Mouse (Mus musculus): Measurements from ENCODE around the gene Kdm2b. TPM values are rescaled to one million over a fixed set of nuclear protein-coding genes. Genes with fewer than 3 reads are reported as not detected.

The Kdm2b gene
- polyA plus RNA-seq, 1 experiment = 19.1 TPM

GRCm38 (mm10) chr5:122832996-122833395, 156.6 kb downstream of the Kdm2b start:
- H3K4me1 ChIP-seq = no peaks in the 10 kb centered on the region; the same call in 1 of the 2 replicates
- H3K4me3 ChIP-seq (replicated peaks) = no peak overlapping the region
- H3K9me3 ChIP-seq = peaks cover under 1% of the 10 kb centered on the region
- H3K36me3 ChIP-seq (replicated peaks; ENCODE audit: low read length) = no peaks in the 10 kb centered on the region
- no peaks in the 10 kb centered on the region for H3K27me3 ChIP-seq (replicated peaks)
- no peak for TF ChIP-seq FLI1 (IDR thresholded peaks at IDR 0.05; ENCODE audit: low read length)
- TF ChIP-seq GATA1 (IDR thresholded peaks at IDR 0.05; ENCODE audit: borderline replicate concordance, low read length) = no peak

GRCm38 (mm10) chr5:122832536-122832935, 157.1 kb downstream of the Kdm2b start:
- Histone ChIP-seq H3K27me3 (replicated peaks) (no peaks in the 10 kb centered on the region), H3K9me3 (no peaks in the 10 kb centered on the region), H3K4me3 (replicated peaks) (no peak overlapping the region), H3K4me1 (no peaks in the 10 kb centered on the region; the same call in 1 of the 2 replicates), H3K36me3 (replicated peaks; ENCODE audit: low read length) (no peaks in the 10 kb centered on the region)
- TF ChIP-seq FLI1 (IDR thresholded peaks at IDR 0.05; ENCODE audit: low read length) = no peak

GRCm38 (mm10) chr5:122825099-122825498, 164.5 kb downstream of the Kdm2b start:
- Histone ChIP-seq H3K4me1 (peaks cover 6% of the 10 kb centered on the region; the same call in 1 of the 2 replicates), H3K36me3 (replicated peaks; ENCODE audit: low read length) (no peaks in the 10 kb centered on the region), H3K9me3 (no peaks in the 10 kb centered on the region), H3K4me3 (replicated peaks) (no peak overlapping the region), H3K27me3 (replicated peaks) (no peaks in the 10 kb centered on the region)
- no peak for TF ChIP-seq GATA1 (IDR thresholded peaks at IDR 0.05; ENCODE audit: borderline replicate concordance, low read length)
- no peak for TF ChIP-seq FLI1 (IDR thresholded peaks at IDR 0.05; ENCODE audit: low read length)

GRCm38 (mm10) chr5:122824450-122824849, 165.2 kb downstream of the Kdm2b start:
- TF ChIP-seq GATA1 (IDR thresholded peaks at IDR 0.05; ENCODE audit: borderline replicate concordance, low read length) = no peak
- TF ChIP-seq FLI1 (IDR thresholded peaks at IDR 0.05; ENCODE audit: low read length) = no peak
- H3K4me1 ChIP-seq = peaks cover 12% of the 10 kb centered on the region; the same call in 1 of the 2 replicates
- H3K27me3 ChIP-seq (replicated peaks) = no peaks in the 10 kb centered on the region
- no peak overlapping the region for H3K4me3 ChIP-seq (replicated peaks)
- H3K36me3 ChIP-seq (replicated peaks; ENCODE audit: low read length) = peaks cover 6% of the 10 kb centered on the region
- no peaks in the 10 kb centered on the region for H3K9me3 ChIP-seq

GRCm38 (mm10) chr5:122823976-122824375, 165.6 kb downstream of the Kdm2b start:
- TF ChIP-seq GATA1 (IDR thresholded peaks at IDR 0.05; ENCODE audit: borderline replicate concordance, low read length) (no peak), FLI1 (IDR thresholded peaks at IDR 0.05; ENCODE audit: low read length) (no peak)
- H3K4me1 ChIP-seq = peaks cover 15% of the 10 kb centered on the region; the same call in 1 of the 2 replicates
- peaks cover 10% of the 10 kb centered on the region for H3K36me3 ChIP-seq (replicated peaks; ENCODE audit: low read length)
- no peaks in the 10 kb centered on the region for H3K27me3 ChIP-seq (replicated peaks)
- H3K9me3 ChIP-seq = no peaks in the 10 kb centered on the region
- H3K4me3 ChIP-seq (replicated peaks) = no peak overlapping the region

GRCm38 (mm10) chr5:122822441-122822840, 167.2 kb downstream of the Kdm2b start:
- TF ChIP-seq GATA1 (IDR thresholded peaks at IDR 0.05; ENCODE audit: borderline replicate concordance, low read length) (no peak), FLI1 (IDR thresholded peaks at IDR 0.05; ENCODE audit: low read length) (no peak)
- H3K27me3 ChIP-seq (replicated peaks) = no peaks in the 10 kb centered on the region
- H3K4me3 ChIP-seq (replicated peaks) = no peak overlapping the region
- peaks cover 28% of the 10 kb centered on the region for H3K4me1 ChIP-seq
- peaks cover 26% of the 10 kb centered on the region for H3K36me3 ChIP-seq (replicated peaks; ENCODE audit: low read length)
- no peaks in the 10 kb centered on the region for H3K9me3 ChIP-seq

- Histone ChIP-seq H3K27me3 (replicated peaks) (no peaks in the 10 kb centered on the region), H3K9me3 (no peaks in the 10 kb centered on the region), H3K4me1 (peaks cover 29% of the 10 kb centered on the region), H3K4me3 (replicated peaks) (peak overlapping the region; percentile 100), H3K36me3 (replicated peaks; ENCODE audit: low read length) (peaks cover 35% of the 10 kb centered on the region)
- TF ChIP-seq FLI1 (IDR thresholded peaks at IDR 0.05; ENCODE audit: low read length) (no peak), GATA1 (IDR thresholded peaks at IDR 0.05; ENCODE audit: borderline replicate concordance, low read length) (no peak)
These were observed 168.1 kb downstream of the Kdm2b start for GRCm38 (mm10) chr5:122821524-122821885.

GRCm38 (mm10) chr5:122820777-122821523, 168.7 kb downstream of the Kdm2b start, which contains the start of gene Anapc5:
Gene Anapc5, minus strand, starts transcription at chr5:122821339.
- Histone ChIP-seq H3K36me3 (replicated peaks; ENCODE audit: low read length) (peaks cover 40% of the 10 kb centered on the region), H3K4me3 (replicated peaks) (peak within 1 kb of the TSS; percentile 100), H3K9me3 (no peaks in the 10 kb centered on the region), H3K27me3 (replicated peaks) (no peaks in the 10 kb centered on the region), H3K4me1 (peaks cover 29% of the 10 kb centered on the region)
- TF ChIP-seq FLI1 (IDR thresholded peaks at IDR 0.05; ENCODE audit: low read length) (no peak), GATA1 (IDR thresholded peaks at IDR 0.05; ENCODE audit: borderline replicate concordance, low read length) (no peak)

Other genes with a start within 250 kb of the Kdm2b start
- 17.9 and 22.8 TPM in 2 replicates for gene Camkk2, start 210.4 kb downstream of the Kdm2b start, polyA plus RNA-seq (2012; ENCODE audit: insufficient read depth, low replicate concordance)
- gene Anapc5, start 168.5 kb downstream of the Kdm2b start, polyA plus RNA-seq (2012; ENCODE audit: insufficient read depth, low replicate concordance) = 41.2 and 69.4 TPM in 2 replicates
- gene Rnf34, start 139.8 kb downstream of the Kdm2b start, polyA plus RNA-seq (2012; ENCODE audit: insufficient read depth, low replicate concordance) = 8.3 TPM in 1 of 2 replicates, not detected in the other
- gene Orai1, start 25.3 kb upstream of the Kdm2b start, polyA plus RNA-seq (2012; ENCODE audit: insufficient read depth, low replicate concordance) = 111 and 131 TPM in 2 replicates
- not detected in 2 replicates for gene Morn3, start 57.2 kb upstream of the Kdm2b start, polyA plus RNA-seq (2012; ENCODE audit: insufficient read depth, low replicate concordance)
- 5.3 and 6.9 TPM in 2 replicates for gene Tmem120b, start 78.6 kb upstream of the Kdm2b start, polyA plus RNA-seq (2012; ENCODE audit: insufficient read depth, low replicate concordance)
- gene Rhof, start 142.9 kb upstream of the Kdm2b start, polyA plus RNA-seq (2012; ENCODE audit: insufficient read depth, low replicate concordance) = 21.3 and 61.2 TPM in 2 replicates
- gene Setd1b, start 152.4 kb upstream of the Kdm2b start, polyA plus RNA-seq (2012; ENCODE audit: insufficient read depth, low replicate concordance) = 20.8 and 52.6 TPM in 2 replicates
- gene Psmd9, start 179.6 kb upstream of the Kdm2b start, polyA plus RNA-seq (2012; ENCODE audit: insufficient read depth, low replicate concordance) = 86.5 and 87.0 TPM in 2 replicates
- not detected in 2 replicates for gene Hpd, start 192.9 kb upstream of the Kdm2b start, polyA plus RNA-seq (2012; ENCODE audit: insufficient read depth, low replicate concordance)

All from megakaryocyte, embryonic 14.5 days (primary cell).